Mouse (Mus musculus): ENCODE results near the gene Ugt1a9. TPM values are rescaled to one million over a fixed set of nuclear protein-coding genes. Genes with fewer than 3 reads are reported as not detected.
A peak's percentile ranks its signal among the peaks of the same experiment; 100 is the strongest.
"Not testable (repeated sequence)": the region's sequence is repeated elsewhere in the genome, so short reads cannot be mapped to it uniquely, and the experiment has no call there.

The Ugt1a9 gene
- not detected for total RNA-seq (2022)

- no peak for DNase-seq (ENCODE audit: low spot score)
These were observed at the start of gene Ugt1a9 for GRCm38 (mm10) chr1:88070495-88070894. Ugt1a9 (plus strand) TSS chr1:88070800.

DNA sequence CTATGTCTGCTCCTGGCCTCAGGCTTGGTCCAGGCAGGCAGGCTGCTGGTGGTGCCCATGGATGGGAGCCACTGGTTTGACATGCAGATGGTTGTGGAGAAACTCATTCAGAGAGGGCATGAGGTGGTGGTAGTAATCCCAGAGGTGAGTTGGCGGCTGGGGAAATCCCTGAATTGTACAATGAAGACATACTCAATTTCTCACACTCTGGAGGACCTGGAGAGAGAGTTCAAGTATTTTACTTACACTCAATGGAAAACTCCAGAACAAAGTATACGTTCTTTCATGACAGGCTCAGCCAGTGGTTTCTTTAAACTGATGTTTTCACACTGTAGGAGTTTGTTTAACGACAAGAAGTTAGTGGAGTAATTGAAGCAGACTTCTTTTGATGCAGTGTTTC is 45.4 kb upstream of the Ugt1a9 start:
- not testable (repeated sequence) for DNase-seq (ENCODE audit: low spot score)

- DNase-seq (ENCODE audit: low spot score) = not testable (repeated sequence)
These were observed 27.6 kb upstream of the Ugt1a9 start for GRCm38 (mm10) chr1:88043044-88043443.

DNA sequence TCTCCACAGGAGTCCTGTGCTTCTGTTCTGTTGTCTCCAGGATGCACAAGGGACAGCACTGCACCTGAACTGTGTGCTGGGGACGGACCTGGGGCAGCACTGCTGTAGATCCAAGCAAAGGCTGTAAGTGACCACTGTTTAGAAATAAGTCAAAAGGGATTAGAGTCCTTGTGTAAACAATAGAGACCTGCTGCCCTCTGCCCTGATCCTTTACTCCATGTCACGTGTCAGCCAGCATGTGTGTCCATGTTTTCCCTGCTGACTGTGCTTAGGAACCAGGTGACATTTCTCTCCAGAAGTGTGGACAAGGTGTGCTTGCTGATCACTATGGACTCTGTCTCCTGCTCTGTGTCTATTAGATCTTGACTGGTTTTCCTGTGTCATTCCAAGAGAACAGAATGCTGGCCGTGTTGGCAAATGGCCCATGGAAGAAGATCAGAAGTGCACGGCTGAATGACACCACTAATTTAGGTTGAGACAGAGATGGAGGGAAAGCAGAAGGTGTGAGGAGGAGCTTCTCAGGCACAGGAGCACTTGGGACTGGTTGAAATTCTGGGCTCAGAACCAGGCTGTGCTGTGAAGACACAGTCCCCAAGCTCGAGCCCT is 25.7 kb upstream of the Ugt1a9 start:
- not testable (repeated sequence) for DNase-seq (ENCODE audit: low spot score)

- DNase-seq (ENCODE audit: low spot score) = not testable (repeated sequence)
These were observed 23.2 kb upstream of the Ugt1a9 start for GRCm38 (mm10) chr1:88047408-88047807.

DNA sequence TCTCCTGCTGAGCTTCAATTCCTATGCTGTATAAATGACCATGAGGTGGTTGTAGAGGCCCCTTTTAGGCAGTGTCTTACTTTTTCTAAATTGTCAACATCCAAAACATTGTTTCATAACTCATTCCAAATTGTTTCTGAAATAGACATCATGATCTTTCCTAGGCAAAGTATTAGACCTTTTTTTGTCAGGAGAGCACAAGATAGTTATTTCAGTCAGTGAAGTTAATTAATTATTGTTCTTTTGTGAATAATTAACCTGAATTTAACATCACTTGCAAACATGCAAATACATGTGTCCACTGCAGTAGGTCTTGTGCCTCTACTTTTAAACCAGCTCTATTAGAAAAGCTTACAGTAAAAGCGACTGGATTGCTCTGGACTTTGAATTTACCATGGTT is 15.5 kb upstream of the Ugt1a9 start, which contains the start of gene Ugt1a10:
TSS of gene Ugt1a10 (plus strand) at position 301 of the 400 bp plus-strand sequence.
- DNase-seq (ENCODE audit: low spot score) = no peak

- not testable (repeated sequence) for DNase-seq (ENCODE audit: low spot score)
These were observed 4.0 kb upstream of the Ugt1a9 start for GRCm38 (mm10) chr1:88066472-88067102.

DNA sequence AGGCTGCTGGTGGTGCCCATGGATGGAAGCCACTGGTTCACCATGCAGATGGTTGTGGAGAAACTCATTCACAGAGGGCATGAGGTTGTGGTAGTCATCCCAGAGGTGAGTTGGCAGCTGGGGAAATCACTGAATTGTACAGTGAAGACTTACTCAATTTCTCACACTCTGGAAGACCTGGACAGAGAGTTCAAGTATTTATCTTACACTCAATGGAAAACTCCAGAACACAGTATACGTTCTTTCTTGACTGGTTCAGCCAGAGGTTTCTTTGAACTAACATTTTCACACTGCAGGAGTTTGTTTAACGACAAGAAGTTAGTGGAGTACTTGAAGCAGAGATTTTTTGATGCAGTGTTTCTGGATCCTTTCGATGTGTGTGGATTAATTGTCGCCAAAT is 302 bp downstream of the Ugt1a9 start:
- DNase-seq (ENCODE audit: low spot score) = no peak

DNA sequence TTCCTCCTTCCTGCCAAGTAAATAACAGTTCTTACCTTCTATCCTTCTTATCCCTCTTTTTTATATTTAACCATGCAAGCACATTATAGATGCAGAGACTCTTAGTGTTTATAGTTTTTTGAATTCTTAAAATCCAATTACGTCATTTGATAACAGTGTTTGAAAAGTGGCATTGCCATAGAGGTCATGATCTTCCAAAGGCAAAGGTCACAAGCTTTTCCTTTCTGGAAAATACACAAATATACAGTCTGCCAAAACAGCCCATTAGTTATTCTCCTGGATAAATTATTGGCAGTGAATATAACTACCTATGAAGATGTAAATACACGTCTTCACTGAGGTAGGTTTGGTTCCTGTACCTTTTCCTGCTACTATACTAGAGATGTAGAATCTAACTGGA is 3.9 kb downstream of the Ugt1a9 start:
- no peak for DNase-seq (ENCODE audit: low spot score)

DNA sequence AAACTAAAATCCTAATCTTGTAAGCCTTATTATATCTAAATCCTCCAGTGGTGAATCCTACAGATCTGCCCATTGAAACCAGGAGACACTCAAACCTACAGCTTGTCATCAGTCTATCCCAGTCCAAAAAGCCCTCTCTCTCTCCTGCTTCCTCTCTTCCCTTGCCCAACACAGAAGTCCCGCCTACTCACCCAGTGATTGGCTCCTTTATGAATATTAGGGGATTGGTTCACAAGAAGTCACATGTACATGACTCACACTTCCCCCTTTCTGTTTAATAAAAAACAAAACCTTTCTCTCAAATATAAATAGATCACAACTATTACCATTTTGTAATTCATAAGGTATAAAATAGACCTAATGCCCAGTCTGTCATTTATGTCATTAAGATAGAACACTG is 6.5 kb downstream of the Ugt1a9 start:
- DNase-seq (ENCODE audit: low spot score) = no peak

DNA sequence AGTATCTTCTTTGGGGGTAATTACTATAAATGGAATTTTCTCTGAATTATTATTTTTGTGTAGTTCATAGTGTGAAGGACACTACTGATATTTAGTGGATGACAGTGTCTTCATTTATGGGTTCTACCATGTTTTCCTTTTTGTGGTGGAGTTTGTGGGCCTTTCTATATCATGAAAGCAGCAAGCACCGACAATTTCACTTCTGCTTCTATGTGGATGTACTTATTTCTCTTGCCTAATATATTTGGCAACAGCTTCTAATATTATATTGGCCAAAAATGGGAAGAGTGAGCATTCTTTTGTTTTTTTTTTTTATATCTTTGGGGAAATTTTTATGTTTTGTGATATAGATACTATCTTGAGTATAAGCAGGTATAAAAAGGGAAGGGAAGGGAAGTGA is 11.1 kb downstream of the Ugt1a9 start:
- no peak for DNase-seq (ENCODE audit: low spot score)

DNA sequence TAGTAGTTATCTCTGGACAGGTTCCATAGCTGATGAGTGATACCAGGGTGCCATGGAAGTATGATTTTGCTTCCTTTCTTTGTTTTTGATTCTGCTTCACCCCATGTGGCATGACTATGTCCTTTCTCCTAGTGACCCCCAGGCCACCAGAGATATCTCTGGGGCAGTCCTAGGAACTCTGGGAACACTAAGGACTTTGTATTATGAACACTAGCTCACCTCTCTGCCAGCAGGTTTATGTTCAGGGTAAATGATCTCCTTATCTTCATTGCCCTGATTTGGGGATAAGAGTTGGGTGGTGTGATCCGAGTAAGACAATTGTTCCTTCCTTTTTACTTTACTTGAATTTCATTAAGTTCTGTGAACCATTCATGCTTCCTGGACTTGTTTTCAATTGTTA is 15.5 kb downstream of the Ugt1a9 start:
- no peak for DNase-seq (ENCODE audit: low spot score)

DNA sequence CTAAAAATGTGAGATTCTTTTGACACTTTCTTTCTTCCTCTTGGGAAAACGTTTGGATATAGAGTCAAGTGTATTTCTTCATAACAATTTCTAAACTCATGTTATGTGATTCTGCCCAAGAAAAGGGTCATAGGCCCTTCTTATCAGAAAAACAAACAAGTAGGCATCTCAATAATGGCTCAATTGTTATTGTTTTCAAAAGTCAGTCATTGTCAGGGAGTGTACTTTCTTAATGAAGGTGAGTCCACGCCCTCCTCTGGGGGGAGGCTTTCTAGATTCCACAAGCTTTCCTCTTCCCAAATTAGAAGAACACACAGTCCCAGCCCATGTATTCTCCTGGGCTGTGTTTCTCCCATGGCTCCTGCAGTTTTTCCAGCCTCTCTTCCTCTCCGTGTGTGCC is 16.9 kb downstream of the Ugt1a9 start, which contains the start of gene Ugt1a8:
TSS of gene Ugt1a8 (plus strand) at position 301 of the 400 bp plus-strand sequence.
- DNase-seq (ENCODE audit: low spot score) = no peak

- no peak for DNase-seq (ENCODE audit: low spot score)
These were observed 21.7 kb downstream of the Ugt1a9 start for GRCm38 (mm10) chr1:88092341-88092740.

DNA sequence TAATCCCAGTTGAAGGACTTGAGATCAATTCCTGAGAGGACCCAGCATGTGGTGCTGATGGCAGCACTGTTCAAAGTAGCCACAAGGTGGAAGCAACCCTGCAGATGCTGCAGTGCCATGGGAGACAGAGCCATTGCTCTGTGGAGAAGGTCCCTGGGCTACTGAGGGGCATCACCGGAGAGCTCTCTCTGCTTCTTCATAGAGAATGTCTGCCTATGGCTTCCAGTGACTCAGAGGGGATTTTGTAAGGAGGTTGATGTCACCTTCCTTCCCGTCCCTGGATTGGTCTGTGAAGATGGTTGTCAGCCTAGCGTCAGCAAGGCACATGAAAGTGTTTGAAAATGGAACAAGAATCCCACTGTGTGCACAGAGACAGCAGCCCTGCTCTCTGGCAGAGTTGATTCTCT is 23.7 kb downstream of the Ugt1a9 start:
- not testable (repeated sequence) for DNase-seq (ENCODE audit: low spot score)

- peak; percentile 41 for DNase-seq (ENCODE audit: low spot score)
These were observed 24.4 kb downstream of the Ugt1a9 start, which contains the start of gene Ugt1a7c for GRCm38 (mm10) chr1:88094941-88095492. Ugt1a7c (plus strand) TSS chr1:88095062.

- DNase-seq (ENCODE audit: low spot score) = not testable (repeated sequence)
These were observed 27.9 kb downstream of the Ugt1a9 start for GRCm38 (mm10) chr1:88098546-88098945.

DNA sequence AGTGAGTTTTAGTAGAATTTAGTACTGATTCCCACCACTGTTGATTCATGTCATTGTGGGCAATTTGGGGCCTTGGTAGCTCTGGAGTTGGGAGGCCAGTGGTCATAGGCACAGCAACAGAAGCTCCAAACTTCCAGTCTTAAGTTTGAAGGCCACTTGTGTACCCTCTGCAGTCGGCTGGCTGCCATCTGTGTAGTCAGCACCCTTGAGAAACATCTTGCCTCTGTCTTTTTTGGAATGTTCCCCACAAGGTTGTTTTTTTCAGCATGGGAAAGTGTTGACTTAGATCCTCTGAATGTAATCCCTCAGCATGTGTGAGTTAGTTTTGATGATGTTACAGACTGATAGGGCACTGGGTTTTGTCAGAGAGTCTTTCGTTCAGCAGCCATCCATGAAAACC is 29.1 kb downstream of the Ugt1a9 start:
- DNase-seq (ENCODE audit: low spot score) = not testable (repeated sequence)

GRCm38 (mm10) chr1:88103019-88103418 is 32.4 kb downstream of the Ugt1a9 start, which contains the start of gene Ugt1a6b:
Ugt1a6b (plus strand) TSS chr1:88103252.
- DNase-seq (ENCODE audit: low spot score) = not testable (repeated sequence)

GRCm38 (mm10) chr1:88103697-88104468 is 33.3 kb downstream of the Ugt1a9 start:
- not testable (repeated sequence) for DNase-seq (ENCODE audit: low spot score)

DNA sequence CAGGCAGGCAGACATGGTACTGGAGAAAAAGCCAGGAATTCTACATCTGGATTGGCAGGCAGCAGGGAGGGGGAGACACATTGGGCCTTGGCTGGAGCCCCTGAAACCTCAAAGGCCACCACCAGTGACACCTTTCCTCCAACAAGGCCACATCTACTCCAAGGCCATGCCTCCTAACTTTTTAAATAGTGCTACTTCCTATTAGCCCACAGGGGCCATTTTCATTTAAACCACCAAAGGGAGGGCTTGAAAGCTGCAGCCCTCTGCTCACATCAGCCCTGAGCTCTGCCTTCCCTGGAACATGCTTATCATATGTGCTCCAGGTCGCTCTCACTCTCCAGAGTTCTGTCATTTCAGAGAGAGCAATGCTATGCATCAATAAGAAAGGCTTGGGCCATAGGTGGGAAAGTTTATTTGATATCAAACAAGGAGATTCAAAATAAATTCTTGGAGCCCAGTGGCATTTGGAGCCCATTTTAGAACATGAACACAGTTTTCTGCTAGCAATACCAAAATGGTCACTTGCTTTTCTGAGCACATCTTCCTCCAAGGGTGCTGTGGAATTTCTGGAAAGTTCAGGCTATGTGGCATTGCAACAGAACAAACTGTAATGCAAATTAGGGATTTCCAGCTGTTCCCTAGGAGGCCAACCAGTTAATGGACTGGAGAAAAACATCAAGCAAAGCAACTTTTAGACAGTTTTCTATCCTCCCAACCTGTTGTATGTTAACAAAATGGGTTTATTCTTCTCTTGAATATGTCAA is 34.2 kb downstream of the Ugt1a9 start:
- DNase-seq (ENCODE audit: low spot score) = no peak

All from heart, adult 8-10 months (tissue).